Mouse (Mus musculus) hindbrain, embryonic 10.5 days (tissue): Measurements from ENCODE around the gene Tbc1d16. TPM values are rescaled to one million over a fixed set of nuclear protein-coding genes. Genes with fewer than 3 reads are reported as not detected.
"Not testable (repeated sequence)": the region's sequence is repeated elsewhere in the genome, so short reads cannot be mapped to it uniquely, and the experiment has no call there.

ENCODE experiments used
- DNase-seq: peaks from one replicate; pipeline ENCODE4 v3.0.0-alpha.2; 2017; ENCODE audit warnings: low spot score
- H3K27ac ChIP-seq: fragments of 300-500 bp; sonication (generic); 2 replicates; pipeline ENCODE4 v1.5.1; 2016; ENCODE audit warnings: mild to moderate bottlenecking, moderate library complexity
- H3K27me3 ChIP-seq: fragments of 300-500 bp; sonication (generic); 2 replicates; pipeline ENCODE4 v1.6.1; 2016; ENCODE audit warnings: mild to moderate bottlenecking; ENCODE audit not compliant: poor library complexity, insufficient read depth, severe bottlenecking
- H3K36me3 ChIP-seq: fragments of 300-500 bp; sonication (generic); 2 replicates; pipeline ENCODE4 v1.6.1; 2016; ENCODE audit warnings: mild to moderate bottlenecking, moderate library complexity
- H3K4me1 ChIP-seq: fragments of 300-500 bp; sonication (generic); replicated peaks from 2 replicates; pipeline ENCODE4 v1.6.1; 2016; ENCODE audit warnings: mild to moderate bottlenecking
- H3K4me3 ChIP-seq: fragments of 300-500 bp; sonication (generic); 2 replicates; pipeline ENCODE4 v1.5.1; 2016; ENCODE audit warnings: mild to moderate bottlenecking, moderate library complexity
- H3K9me3 ChIP-seq: fragments of 300-500 bp; sonication (generic); 2 replicates; pipeline ENCODE4 v1.6.1; 2016; ENCODE audit warnings: mild to moderate bottlenecking, moderate library complexity
- WGBS: fragments of 180-500 bp; shearing (Covaris S2); methylation state at CpG from one replicate; pipeline ENCODE4 v1.1.7; 2016; 5-methylcytosine and 5-hydroxymethylcytosine counted together
- polyA plus RNA-seq: library from polyadenylated mRNA; unstranded; fragments of >200 nt; fragmentation: Nextera tagmentation; extraction: Ambion mirVana; gene quantifications from 2 replicates; pipeline ENCODE4 v1.2.1, GENCODE M21; 2016

Tbc1d16 gene
- polyA plus RNA-seq, 1 experiment from 2014 or later: 37.9 TPM

GRCm38 (mm10) chr11:119256557-119256956, 28.3 kb upstream of the Tbc1d16 start:
- H3K27me3 ChIP-seq, H3K27ac ChIP-seq, H3K4me3 ChIP-seq, H3K9me3 ChIP-seq, DNase-seq: not testable (repeated sequence)
- 96% methylated on average over 5 of the region's 5 CpGs for WGBS
- Histone ChIP-seq H3K4me1 (peaks cover 32% of the 10 kb centered on the region), H3K36me3 (peaks cover 41% of the 10 kb centered on the region)

DNA sequence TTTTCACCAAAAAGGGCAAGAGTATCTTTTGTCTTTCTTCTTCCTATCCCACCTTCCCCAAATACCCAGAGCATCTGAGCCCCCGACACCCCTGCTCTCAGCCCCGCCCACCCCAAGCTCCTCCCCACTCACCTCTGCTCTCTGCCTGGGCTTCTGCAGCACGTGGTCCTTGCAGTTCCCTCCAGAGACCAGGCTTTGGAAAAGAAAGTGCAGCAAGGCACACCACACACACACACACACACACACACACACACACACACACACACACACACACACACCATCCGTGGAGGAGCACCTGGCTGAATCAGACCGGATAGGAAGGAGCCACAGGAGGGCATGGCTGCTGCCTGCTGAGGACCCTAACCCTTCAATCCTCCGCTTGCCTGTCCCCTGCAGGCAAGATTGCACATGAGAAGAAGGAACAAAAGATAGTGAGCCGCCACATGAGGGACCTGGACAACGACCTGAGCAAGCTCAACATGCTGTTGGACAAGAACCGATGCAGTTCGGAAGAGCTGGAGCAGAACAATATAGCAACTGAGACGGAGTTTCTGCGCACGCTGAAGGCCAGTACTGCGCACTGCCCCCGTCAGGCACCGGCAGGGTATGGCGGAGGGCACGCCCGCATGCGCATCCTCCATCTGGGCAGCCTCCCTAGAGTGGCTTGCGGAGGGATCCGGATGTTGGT, 24.7 kb upstream of the Tbc1d16 start:
- H3K27ac ChIP-seq: peak overlapping the region; percentile 84
- peaks cover 44% of the 10 kb centered on the region for H3K4me1 ChIP-seq
- peak overlapping the region; percentile 36 for H3K4me3 ChIP-seq
- DNase-seq: peak; percentile 75
- peaks cover 28% of the 10 kb centered on the region for H3K36me3 ChIP-seq
- 6% methylated on average over 22 of the region's 22 CpGs for WGBS
- no peaks in the 10 kb centered on the region for H3K9me3 ChIP-seq
- peaks cover 6% of the 10 kb centered on the region; the same call in 1 of the 2 replicates for H3K27me3 ChIP-seq

- Histone ChIP-seq H3K9me3 (no peaks in the 10 kb centered on the region), H3K27me3 (peaks cover 6% of the 10 kb centered on the region; the same call in 1 of the 2 replicates), H3K4me1 (peaks cover 38% of the 10 kb centered on the region), H3K4me3 (no peak overlapping the region), H3K27ac (peak overlapping the region; percentile 64), H3K36me3 (peaks cover 30% of the 10 kb centered on the region)
- WGBS: 60% methylated on average over 17 of the region's 17 CpGs
- DNase-seq: no peak
Measured at GRCm38 (mm10) chr11:119250998-119251397, 22.7 kb upstream of the Tbc1d16 start.

DNA sequence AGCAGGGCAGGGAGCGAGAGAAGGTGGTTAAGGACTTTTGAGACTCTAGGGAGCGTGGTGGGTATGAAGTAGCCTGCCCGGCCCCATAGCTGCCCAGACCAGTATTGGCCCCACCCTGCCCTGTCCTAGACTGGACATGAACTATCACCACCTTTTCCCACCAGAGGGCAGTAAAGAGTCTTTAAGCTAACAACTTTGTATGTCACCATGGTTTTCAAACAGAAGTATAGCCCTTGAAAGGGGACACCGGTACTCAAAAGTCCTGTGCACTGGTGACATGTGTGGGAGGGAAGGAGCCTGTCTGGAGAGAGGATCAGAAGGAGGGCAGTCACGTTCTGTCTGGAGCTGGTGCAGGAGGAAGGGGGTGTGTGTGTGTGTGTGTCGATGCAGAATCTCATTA, 20.7 kb upstream of the Tbc1d16 start:
- H3K36me3 ChIP-seq: peaks cover 35% of the 10 kb centered on the region
- 0 out of 2 replicates have a peak, but pooled peaks cover 8% of the 10 kb centered on the region for H3K9me3 ChIP-seq
- H3K27me3 ChIP-seq: peaks cover 6% of the 10 kb centered on the region; the same call in 1 of the 2 replicates
- DNase-seq: peak; percentile 60
- no peak overlapping the region for H3K4me3 ChIP-seq
- peaks cover 38% of the 10 kb centered on the region for H3K4me1 ChIP-seq
- WGBS: 39% methylated on average over 6 of the region's 6 CpGs
- H3K27ac ChIP-seq: no peak overlapping the region; the same call in 1 of the 2 replicates

DNA sequence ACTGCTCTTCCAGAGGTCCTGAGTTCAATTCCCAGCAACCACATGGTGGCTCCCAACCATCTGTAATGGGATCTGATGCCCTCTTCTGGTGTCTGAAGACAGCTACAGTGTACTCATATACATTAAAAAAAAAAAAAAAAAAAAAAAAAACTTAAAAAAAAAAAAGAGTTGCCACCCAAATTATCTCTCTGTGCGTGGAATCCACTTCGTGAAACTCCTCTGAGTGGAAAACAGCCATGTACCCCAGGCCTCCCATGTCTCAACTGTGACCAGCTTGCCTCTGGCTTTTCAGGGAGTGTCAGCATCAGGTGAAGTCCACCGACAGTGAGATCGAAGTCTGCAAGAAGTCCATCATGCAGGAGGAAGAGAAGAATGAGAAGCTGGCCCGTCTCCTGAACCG, 17.2 kb upstream of the Tbc1d16 start:
- H3K27ac ChIP-seq, H3K27me3 ChIP-seq, H3K4me3 ChIP-seq, DNase-seq, H3K9me3 ChIP-seq: not testable (repeated sequence)
- H3K36me3 ChIP-seq: peaks cover 60% of the 10 kb centered on the region
- WGBS: 89% methylated on average over 6 of the region's 6 CpGs
- peaks cover 17% of the 10 kb centered on the region for H3K4me1 ChIP-seq

- Histone ChIP-seq H3K27ac (no peak overlapping the region), H3K4me1 (peaks cover 44% of the 10 kb centered on the region), H3K4me3 (no peak overlapping the region), H3K36me3 (peaks cover 81% of the 10 kb centered on the region), H3K27me3 (no peaks in the 10 kb centered on the region), H3K9me3 (peaks cover 6% of the 10 kb centered on the region; the same call in 1 of the 2 replicates)
- no peak for DNase-seq
- WGBS: 92% methylated on average over 12 of the region's 12 CpGs
Measured at GRCm38 (mm10) chr11:119239480-119239879, 11.2 kb upstream of the Tbc1d16 start.

DNA sequence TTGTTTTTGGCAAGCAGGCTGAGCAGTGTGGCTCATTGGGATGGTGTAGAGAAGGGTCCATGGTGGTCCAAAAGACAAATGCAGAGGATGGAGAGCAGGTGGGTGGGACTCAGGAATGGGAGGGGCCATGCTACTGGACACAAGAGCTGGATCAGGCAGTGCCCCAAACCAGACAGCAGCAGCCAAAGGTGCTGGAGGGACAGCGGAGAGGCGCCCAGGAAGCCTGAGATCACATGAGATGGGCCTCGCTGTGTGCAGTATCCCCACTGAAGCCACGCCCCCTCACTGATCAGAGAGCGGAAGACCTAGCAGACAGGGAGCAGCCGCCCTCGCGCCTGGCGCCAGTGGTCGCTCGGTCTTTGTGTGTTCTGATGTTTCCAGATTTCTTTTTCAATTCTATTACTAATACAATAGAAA, 10.0 kb upstream of the Tbc1d16 start:
- WGBS: 24% methylated on average over 11 of the region's 11 CpGs
- Histone ChIP-seq H3K4me1 (peaks cover 44% of the 10 kb centered on the region), H3K27me3 (no peaks in the 10 kb centered on the region), H3K4me3 (peak overlapping the region; percentile 42), H3K27ac (peak overlapping the region; percentile 80), H3K9me3 (peaks cover 12% of the 10 kb centered on the region; the same call in 1 of the 2 replicates), H3K36me3 (peaks cover 80% of the 10 kb centered on the region)
- DNase-seq: peak; percentile 57

- H3K27ac ChIP-seq: peak overlapping the region; percentile 80
- H3K4me1 ChIP-seq: peaks cover 42% of the 10 kb centered on the region
- H3K4me3 ChIP-seq: peak overlapping the region; percentile 42
- peak; percentile 42 for DNase-seq
- WGBS: 37% methylated on average over 20 of the region's 20 CpGs
- H3K27me3 ChIP-seq: no peaks in the 10 kb centered on the region
- H3K36me3 ChIP-seq: peaks cover 80% of the 10 kb centered on the region
- peaks cover 12% of the 10 kb centered on the region; the same call in 1 of the 2 replicates for H3K9me3 ChIP-seq
Measured at GRCm38 (mm10) chr11:119237568-119238304, 9.4 kb upstream of the Tbc1d16 start.

- Histone ChIP-seq H3K27ac (no peak overlapping the region), H3K9me3 (peaks cover 12% of the 10 kb centered on the region; the same call in 1 of the 2 replicates), H3K4me3 (no peak overlapping the region), H3K4me1 (peaks cover 35% of the 10 kb centered on the region), H3K36me3 (peaks cover 80% of the 10 kb centered on the region), H3K27me3 (no peaks in the 10 kb centered on the region)
- DNase-seq: no peak
- 65% methylated on average over 3 of the region's 3 CpGs for WGBS
Measured at GRCm38 (mm10) chr11:119237007-119237406, 8.7 kb upstream of the Tbc1d16 start.

- Histone ChIP-seq H3K9me3 (peaks cover 12% of the 10 kb centered on the region; the same call in 1 of the 2 replicates), H3K36me3 (peaks cover 80% of the 10 kb centered on the region), H3K27me3 (no peaks in the 10 kb centered on the region), H3K4me1 (peaks cover 35% of the 10 kb centered on the region), H3K4me3 (no peak overlapping the region), H3K27ac (peak overlapping the region; percentile 53; the same call in 1 of the 2 replicates)
- no peak for DNase-seq
- 47% methylated on average over 8 of the region's 8 CpGs for WGBS
Measured at GRCm38 (mm10) chr11:119236354-119236753, 8.1 kb upstream of the Tbc1d16 start.

- 80% methylated on average over 4 of the region's 4 CpGs for WGBS
- no peaks in the 10 kb centered on the region for H3K27me3 ChIP-seq
- H3K9me3 ChIP-seq: peaks cover 12% of the 10 kb centered on the region; the same call in 1 of the 2 replicates
- peak overlapping the region; percentile 53; the same call in 1 of the 2 replicates for H3K27ac ChIP-seq
- H3K4me1 ChIP-seq: peaks cover 40% of the 10 kb centered on the region
- DNase-seq: peak; percentile 66
- peaks cover 77% of the 10 kb centered on the region for H3K36me3 ChIP-seq
- H3K4me3 ChIP-seq: no peak overlapping the region; the same call in 1 of the 2 replicates
Measured at GRCm38 (mm10) chr11:119235596-119235995, 7.3 kb upstream of the Tbc1d16 start.

GRCm38 (mm10) chr11:119234770-119235169, 6.5 kb upstream of the Tbc1d16 start:
- no peak overlapping the region for H3K4me3 ChIP-seq
- no peaks in the 10 kb centered on the region for H3K27me3 ChIP-seq
- H3K36me3 ChIP-seq: peaks cover 69% of the 10 kb centered on the region
- DNase-seq: no peak
- peaks cover 48% of the 10 kb centered on the region for H3K4me1 ChIP-seq
- no peak overlapping the region for H3K27ac ChIP-seq
- 92% methylated on average over 10 of the region's 10 CpGs for WGBS
- peaks cover 12% of the 10 kb centered on the region; the same call in 1 of the 2 replicates for H3K9me3 ChIP-seq
